Comparison of ENCODE assay signal across 20 mouse cellular contexts in the genomic region with DNA sequence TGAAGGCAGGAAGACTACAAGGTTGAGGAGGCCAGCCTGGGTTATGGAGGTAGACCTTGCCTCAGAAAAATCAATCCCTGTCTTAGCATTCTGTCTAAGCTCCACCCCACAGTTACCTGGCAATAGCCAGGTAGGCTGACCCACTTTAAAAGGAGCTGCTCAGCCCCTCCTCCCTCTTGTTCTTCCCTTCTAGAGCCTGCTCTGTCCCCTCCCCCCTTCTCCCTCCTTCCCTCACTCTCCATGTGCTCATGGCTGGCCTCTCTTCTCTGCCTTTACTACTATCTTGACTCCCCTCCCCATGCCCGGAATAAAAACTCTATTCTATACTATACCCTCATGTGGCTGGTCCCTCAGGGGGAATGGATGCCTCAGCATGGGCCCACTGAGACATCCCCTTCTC. TPM values are rescaled to one million over a fixed set of nuclear protein-coding genes. Genes with fewer than 3 reads are reported as not detected.
DNase-seq lines count a peak whose midpoint lies in the region; ATAC-seq and TF ChIP-seq lines count a peak whose summit lies in the region.
"Had no signal": no experiment of that assay in that cellular context is flagged by ENCODE, and none has a peak within 500 bp of the region (broad histone marks: within the 10 kb centered on the region; RNA-seq: fewer than 3 reads in every experiment).

No protein-coding gene starts in this region.

- H3K9ac ChIP-seq in CH12.LX (ENCODE audit: insufficient read depth, low read depth) = no peak overlapping the region
- no peak overlapping the region for H3K9ac ChIP-seq in lung, embryonic 15.5 days
- H3K9ac ChIP-seq in hindbrain, embryonic 13.5 days = no peak overlapping the region
- H3K9ac ChIP-seq: embryonic facial prominence, embryonic 12.5 days; neural tube, embryonic 12.5 days had no signal

- ATAC-seq in lung, embryonic 15.5 days (ENCODE audit: borderline replicate concordance, extremely low read depth, low FRiP score, low TSS enrichment) = no peak
- ATAC-seq in hindbrain, embryonic 13.5 days (ENCODE audit: low FRiP score) = no peak
- ATAC-seq: midbrain, embryonic 16.5 days had no signal

- H3K4me3 ChIP-seq in CH12.LX (replicated peaks in 1 of 3; ENCODE audit: low read depth in 2 of 3, low read length in 2 of 3, poor library complexity in 1 of 3) = no peak overlapping the region
- no peak overlapping the region for H3K4me3 ChIP-seq in lung, embryonic 15.5 days
- no peak overlapping the region for H3K4me3 ChIP-seq in thymus, adult 2 months (ENCODE audit: control insufficient read depth, insufficient read depth, low read length)
- H3K4me3 ChIP-seq in hindbrain, embryonic 13.5 days = no peak overlapping the region
- H3K4me3 ChIP-seq: embryonic facial prominence, embryonic 12.5 days; neural tube, embryonic 12.5 days had no signal

- H3K27me3 ChIP-seq in CH12.LX (replicated peaks) = no peaks in the 10 kb centered on the region
- H3K27me3 ChIP-seq in lung, embryonic 15.5 days = no peaks in the 10 kb centered on the region
- no peaks in the 10 kb centered on the region for H3K27me3 ChIP-seq in thymus, adult 2 months (ENCODE audit: control insufficient read depth, insufficient read depth, low read length)
- no peaks in the 10 kb centered on the region for H3K27me3 ChIP-seq in hindbrain, embryonic 13.5 days
- H3K27me3 ChIP-seq: embryonic facial prominence, embryonic 12.5 days; neural tube, embryonic 12.5 days had no signal

- DNase-seq in cerebellum, adult 9-11 months = peak; percentile 48
- DNase-seq in cerebellum, postnatal 14 days = no peak
- DNase-seq in CH12.LX (ENCODE audit: extremely low read depth) = no peak
- peak; percentile 38 to 58 for DNase-seq in kidney, postnatal 36 days
- no peak for DNase-seq in thymus, adult 2 months
- DNase-seq in frontal cortex, postnatal 10 days (ENCODE audit: low spot score in 2 of 2) = no peak
- DNase-seq: cerebellum, adult 8-10 months; layer of hippocampus, adult 9-11 months; spleen, adult 18-20 months had no signal

- H3K4me1 ChIP-seq in CH12.LX (ENCODE audit: control insufficient read depth in 1 of 2, insufficient read depth in 2 of 2) = peaks cover 3 to 35% of the 10 kb centered on the region in 2 experiments; a peak in 3 of 4 replicates
- peaks cover 32% of the 10 kb centered on the region for H3K4me1 ChIP-seq in lung, embryonic 15.5 days
- peaks cover 8% of the 10 kb centered on the region for H3K4me1 ChIP-seq in thymus, adult 2 months (replicated peaks; ENCODE audit: control insufficient read depth, insufficient read depth, low read length)
- peaks cover 29% of the 10 kb centered on the region for H3K4me1 ChIP-seq in hindbrain, embryonic 13.5 days (replicated peaks)

- TF ChIP-seq RAD21 in CH12.LX (IDR thresholded peaks at IDR 0.05; ENCODE audit: low read depth, low read length) = no peak

- H3K27ac ChIP-seq in CH12.LX (ENCODE audit: insufficient read depth, low read depth) = 0 out of 2 replicates have a peak overlapping the region, but pooled peaks have one; percentile 10
- H3K27ac ChIP-seq in lung, embryonic 15.5 days = peak overlapping the region; percentile 31; the same call in 1 of the 2 replicates
- no peak overlapping the region for H3K27ac ChIP-seq in thymus, adult 2 months (ENCODE audit: control insufficient read depth, insufficient read depth, low read length)
- H3K27ac ChIP-seq in hindbrain, embryonic 13.5 days = no peak overlapping the region
- H3K27ac ChIP-seq: embryonic facial prominence, embryonic 12.5 days; macrophage; neural tube, embryonic 12.5 days had no signal

- no peak for TF ChIP-seq CTCF in CH12.LX (conservative IDR thresholded peaks at IDR 0.05 in 1 of 2, IDR thresholded peaks at IDR 0.05 in 1 of 2; ENCODE audit: low read depth in 2 of 2, low read length in 2 of 2)
- TF ChIP-seq CTCF in thymus, adult 2 months (IDR thresholded peaks at IDR 0.05; ENCODE audit: borderline replicate concordance, control insufficient read depth, extremely low read depth, insufficient read depth, low read length, poor library complexity) = no peak

- H3K9me3 ChIP-seq in CH12.LX (replicated peaks; ENCODE audit: low read length) = no peaks in the 10 kb centered on the region
- H3K9me3 ChIP-seq in lung, embryonic 15.5 days = no peaks in the 10 kb centered on the region
- H3K9me3 ChIP-seq in hindbrain, embryonic 13.5 days = no peaks in the 10 kb centered on the region
- H3K9me3 ChIP-seq: embryonic facial prominence, embryonic 12.5 days; neural tube, embryonic 12.5 days had no signal

- no peak overlapping the region for H3K4me2 ChIP-seq in CH12.LX (ENCODE audit: insufficient read depth, low read depth, poor library complexity, severe bottlenecking)
- H3K4me2 ChIP-seq in lung, embryonic 15.5 days = peak overlapping the region; percentile 85; the same call in 1 of the 2 replicates
- H3K4me2 ChIP-seq in hindbrain, embryonic 13.5 days = no peak overlapping the region

- peaks cover 38% of the 10 kb centered on the region for H3K79me2 ChIP-seq in CH12.LX (replicated peaks; ENCODE audit: control insufficient read depth, extremely low read depth, insufficient read depth, poor library complexity, severe bottlenecking)

- dilution Hi-C loops in CH12.LX (cut with MboI; ENCODE audit: extremely low pct_ligation_motif_present, extremely low pct_unique_long_range_greater_than_20kb, low sequenced_read_pairs) = no loop called here

- in situ Hi-C loops in CH12.LX (cut with MboI; ENCODE audit: low pct_ligation_motif_present, low pct_unique_long_range_greater_than_20kb, low sequenced_read_pairs) = no loop called here

- TF ChIP-seq EP300 in CH12.LX (IDR thresholded peaks at IDR 0.05; ENCODE audit: low read length) = no peak

- no peak for TF ChIP-seq POLR2A in CH12.LX (IDR thresholded peaks at IDR 0.05; ENCODE audit: low read depth, low read length)
- no peak for TF ChIP-seq POLR2A in thymus, adult 2 months (IDR thresholded peaks at IDR 0.05; ENCODE audit: control insufficient read depth, extremely low read depth, insufficient read depth, low read length, poor library complexity)

- H3K36me3 ChIP-seq in CH12.LX (replicated peaks in 1 of 2; ENCODE audit: control insufficient read depth in 1 of 2, insufficient read depth in 1 of 2, low read length in 1 of 2) = peaks cover 39 to 50% of the 10 kb centered on the region in 2 experiments
- H3K36me3 ChIP-seq in lung, embryonic 15.5 days = peaks cover 42% of the 10 kb centered on the region
- peaks cover 29% of the 10 kb centered on the region for H3K36me3 ChIP-seq in thymus, adult 2 months (ENCODE audit: control insufficient read depth, insufficient read depth, low read length)
- peaks cover 41% of the 10 kb centered on the region for H3K36me3 ChIP-seq in hindbrain, embryonic 13.5 days

- WGBS in lung, embryonic 15.5 days = 58% methylated on average over 1 of the region's 1 CpGs
- 91% methylated on average over 1 of the region's 1 CpGs for WGBS in thymus, adult 2 months
- 55% methylated on average over 1 of the region's 1 CpGs for WGBS in hindbrain, embryonic 13.5 days

TF ChIP-seq in CH12.LX, 34 proteins besides CTCF, POLR2A, EP300 and RAD21 (continues in another document):
- TF ChIP-seq PAX5 (IDR thresholded peaks at IDR 0.05; ENCODE audit: low read length) (no peak), KAT2A (IDR thresholded peaks at IDR 0.05; ENCODE audit: insufficient replicate concordance, low read length) (no peak), MYC (IDR thresholded peaks at IDR 0.05; ENCODE audit: low read depth, low read length) (no peak), MEF2A (IDR thresholded peaks at IDR 0.05; ENCODE audit: borderline replicate concordance, low read depth, low read length) (no peak), USF1 (IDR thresholded peaks at IDR 0.05; ENCODE audit: low read depth, low read length) (no peak), TBP (conservative IDR thresholded peaks at IDR 0.05; ENCODE audit: low read depth, low read length) (no peak), ZMIZ1 (IDR thresholded peaks at IDR 0.05; ENCODE audit: low read depth, low read length) (no peak), RCOR1 (conservative IDR thresholded peaks at IDR 0.05; ENCODE audit: low read depth, low read length) (no peak)

RNA-seq across cellular contexts. Expression of a gene that starts 2.8 kb away (rescaled TPM):
- total RNA-seq in CH12.LX (2012; rRNA removed) (48.0 and 50.4 TPM in 2 replicates), CH12.LX (2014; rRNA removed) (36.3 and 41.2 TPM in 2 replicates)
- 45.1 and 57.0 TPM in 2 replicates for polyA plus RNA-seq in CH12.LX (2012; ENCODE audit: insufficient read length, low read depth)
- 29.1 and 32.3 TPM in 2 replicates for polyA plus RNA-seq in lung, embryonic 15.5 days (2015; fragmentation: Nextera tagmentation; extraction: Ambion mirVana)
- 138 and 144 TPM in 2 replicates for polyA plus RNA-seq in thymus, adult 2 months (2012; rRNA removed)
- 48.8 and 54.7 TPM in 2 replicates for polyA plus RNA-seq in hindbrain, embryonic 13.5 days (2015; fragmentation: Nextera tagmentation; extraction: Ambion mirVana)

RNA-seq across cellular contexts. Expression of a gene that starts 7.2 kb away (rescaled TPM):
- total RNA-seq in CH12.LX (2012; rRNA removed) (151 and 202 TPM in 2 replicates), CH12.LX (2014; rRNA removed) (190 and 209 TPM in 2 replicates)
- polyA plus RNA-seq in CH12.LX (2012; ENCODE audit: insufficient read length, low read depth) = 185 and 244 TPM in 2 replicates
- 107 and 118 TPM in 2 replicates for polyA plus RNA-seq in lung, embryonic 15.5 days (2015; fragmentation: Nextera tagmentation; extraction: Ambion mirVana)
- polyA plus RNA-seq in thymus, adult 2 months (2012; rRNA removed) = 172 and 173 TPM in 2 replicates
- 139 and 141 TPM in 2 replicates for polyA plus RNA-seq in hindbrain, embryonic 13.5 days (2015; fragmentation: Nextera tagmentation; extraction: Ambion mirVana)

RNA-seq across cellular contexts. Expression of a gene that starts 8.8 kb away (rescaled TPM):
- total RNA-seq in CH12.LX (2012; rRNA removed) = 109 and 125 TPM in 2 replicates
- total RNA-seq in CH12.LX (2014; rRNA removed) = 108 and 119 TPM in 2 replicates
- 127 and 132 TPM in 2 replicates for polyA plus RNA-seq in CH12.LX (2012; ENCODE audit: insufficient read length, low read depth)
- 124 and 128 TPM in 2 replicates for polyA plus RNA-seq in lung, embryonic 15.5 days (2015; fragmentation: Nextera tagmentation; extraction: Ambion mirVana)
- 139 and 152 TPM in 2 replicates for polyA plus RNA-seq in thymus, adult 2 months (2012; rRNA removed)
- polyA plus RNA-seq in hindbrain, embryonic 13.5 days (2015; fragmentation: Nextera tagmentation; extraction: Ambion mirVana) = 151 and 157 TPM in 2 replicates

RNA-seq across cellular contexts. Expression of a gene that starts 19.5 kb away (rescaled TPM):
- 0.21 TPM in 1 of 2 replicates, not detected in the other for total RNA-seq in CH12.LX (2012; rRNA removed)
- total RNA-seq in CH12.LX (2014; rRNA removed) = not detected in 2 replicates
- 0.23 TPM in 1 of 2 replicates, not detected in the other for polyA plus RNA-seq in CH12.LX (2012; ENCODE audit: insufficient read length, low read depth)
- polyA plus RNA-seq in lung, embryonic 15.5 days (2015; fragmentation: Nextera tagmentation; extraction: Ambion mirVana) = not detected in 2 replicates
- 0.66 and 0.67 TPM in 2 replicates for polyA plus RNA-seq in thymus, adult 2 months (2012; rRNA removed)
- not detected in 2 replicates for polyA plus RNA-seq in hindbrain, embryonic 13.5 days (2015; fragmentation: Nextera tagmentation; extraction: Ambion mirVana)
- total RNA-seq: heart, postnatal 25 days; left cerebral cortex, postnatal 14 days had no signal
- polyA plus RNA-seq: gonadal fat pad, adult 2 months; intestine, embryonic 14.5 days; macrophage; midbrain, embryonic 16.5 days; neural tube, embryonic 12.5 days; testis, adult 2 months had no signal

RNA-seq across cellular contexts. Expression of a gene that starts 26.0 kb away (rescaled TPM):
- 14.1 and 21.9 TPM in 2 replicates for total RNA-seq in CH12.LX (2012; rRNA removed)
- 6.4 and 7.3 TPM in 2 replicates for total RNA-seq in CH12.LX (2014; rRNA removed)
- 10.4 and 11.7 TPM in 2 replicates for polyA plus RNA-seq in CH12.LX (2012; ENCODE audit: insufficient read length, low read depth)
- 27.9 and 28.4 TPM in 2 replicates for polyA plus RNA-seq in lung, embryonic 15.5 days (2015; fragmentation: Nextera tagmentation; extraction: Ambion mirVana)
- polyA plus RNA-seq in thymus, adult 2 months (2012; rRNA removed) = 25.0 and 29.3 TPM in 2 replicates
- polyA plus RNA-seq in hindbrain, embryonic 13.5 days (2015; fragmentation: Nextera tagmentation; extraction: Ambion mirVana) = 59.2 and 66.2 TPM in 2 replicates

Comparison
In these comparisons a context has a peak if more than half of its experiments do, and no peak if none do; other contexts are left out.
1. DNase-seq: peak in cerebellum, adult 9-11 months (single experiment) and kidney, postnatal 36 days (2 of 2); none in cerebellum, postnatal 14 days (0 of 2), CH12.LX (single experiment), thymus, adult 2 months (single experiment) and frontal cortex, postnatal 10 days (0 of 2).
2. H3K27ac ChIP-seq: peak in CH12.LX (single experiment) and lung, embryonic 15.5 days (single experiment); none in thymus, adult 2 months (single experiment) and hindbrain, embryonic 13.5 days (single experiment).